Mouse (Mus musculus) brain, embryonic 14.5 days (tissue): Measurements from ENCODE around the gene Bicral.

Experiments used
- CTCF ChIP-seq: fragments of 200-500 bp; IDR thresholded peaks from 2 replicates; pipeline ENCODE4 v1.5.1; 2012; ENCODE audit warnings: inconsistent platforms, mild to moderate bottlenecking, moderate library complexity, borderline replicate concordance; ENCODE audit not compliant: insufficient read depth, insufficient read length; ENCODE audit errors: extremely low read depth
- POLR2A ChIP-seq: fragments of 200-500 bp; IDR thresholded peaks from 2 replicates; pipeline ENCODE4 v1.6.1; 2012; ENCODE audit warnings: mild to moderate bottlenecking, inconsistent platforms, borderline replicate concordance; ENCODE audit not compliant: poor library complexity, insufficient read depth, insufficient read length, severe bottlenecking; ENCODE audit errors: extremely low read depth

DNA sequence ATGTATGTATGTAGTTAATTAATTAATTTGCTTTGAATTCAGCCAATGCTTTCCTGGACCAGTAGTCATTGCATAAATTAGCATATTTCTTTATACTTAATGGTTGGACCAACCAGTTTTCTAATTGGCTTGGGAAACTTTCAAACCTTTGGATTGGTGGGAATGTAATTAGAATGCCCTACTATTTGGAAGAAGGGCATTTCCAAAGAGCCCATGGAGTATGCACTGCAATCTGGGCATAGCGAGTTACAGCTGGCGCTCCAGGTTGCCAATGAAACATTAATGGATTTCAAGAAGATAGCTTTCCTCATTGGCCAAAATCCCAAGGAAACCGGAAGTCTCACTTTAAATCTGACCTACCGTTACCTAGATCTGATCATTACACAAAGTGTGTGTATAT lies 1.8 kb upstream of the Bicral start:
- TF ChIP-seq CTCF (no peak), POLR2A (no peak)
